Mouse (Mus musculus) midbrain, embryonic 12.5 days (tissue): ENCODE data around the gene Map4k2. TPM values are rescaled to one million over a fixed set of nuclear protein-coding genes. Genes with fewer than 3 reads are reported as not detected.

Source experiments
- ATAC-seq: fragments of 200-750 bp; cut with Nextera tagmentation; 2 replicates; pipeline ENCODE4 v1.8.0; 2017; ENCODE audit warnings: low read depth, moderate TSS enrichment, moderate library complexity; ENCODE audit not compliant: low FRiP score
- H3K27ac ChIP-seq: fragments of 300-500 bp; sonication (generic); replicated peaks from 2 replicates; pipeline ENCODE4 v1.5.1; 2016; ENCODE audit warnings: mild to moderate bottlenecking
- H3K27me3 ChIP-seq: fragments of 300-500 bp; sonication (generic); 2 replicates; pipeline ENCODE4 v1.6.1; 2016; ENCODE audit warnings: mild to moderate bottlenecking
- H3K36me3 ChIP-seq: fragments of 300-500 bp; sonication (generic); 2 replicates; pipeline ENCODE4 v1.6.1; 2016
- H3K4me1 ChIP-seq: fragments of 300-500 bp; sonication (generic); 2 replicates; pipeline ENCODE4 v1.6.1; 2016
- H3K4me2 ChIP-seq: fragments of 300-500 bp; sonication (generic); replicated peaks from 2 replicates; pipeline ENCODE4 v1.6.1; 2016; ENCODE audit warnings: mild to moderate bottlenecking, moderate library complexity
- H3K4me3 ChIP-seq: fragments of 300-500 bp; sonication (generic); 2 replicates; pipeline ENCODE4 v1.5.1; 2016; ENCODE audit warnings: mild to moderate bottlenecking
- H3K9ac ChIP-seq: fragments of 300-500 bp; sonication (generic); replicated peaks from 2 replicates; pipeline ENCODE4 v1.6.1; 2016; ENCODE audit warnings: mild to moderate bottlenecking, moderate library complexity
- H3K9me3 ChIP-seq: fragments of 300-500 bp; sonication (generic); 2 replicates; pipeline ENCODE4 v1.6.1; 2016; ENCODE audit warnings: mild to moderate bottlenecking
- WGBS: fragments of 180-500 bp; shearing (Covaris S2); methylation state at CpG from one replicate; pipeline ENCODE4 v1.1.7; 2016; 5-methylcytosine and 5-hydroxymethylcytosine counted together
- microRNA-seq: library from miRNA; unstranded; fragments of <30 nt; microRNA quantifications from one replicate; pipeline ENCODE4, GENCODE M21; 2017
- polyA plus RNA-seq: library from polyadenylated mRNA; unstranded; fragments of >200 nt; fragmentation: Nextera tagmentation; extraction: Ambion mirVana; gene quantifications from 2 replicates; pipeline ENCODE4 v1.2.1, GENCODE M21; 2016

The Map4k2 gene
- polyA plus RNA-seq, 1 experiment from 2014 or later: 14.7 TPM

- peak overlapping the region; percentile 69 for H3K4me3 ChIP-seq
- H3K27me3 ChIP-seq: peaks cover 59% of the 10 kb centered on the region
- no peak for ATAC-seq
- H3K4me2 ChIP-seq: peak overlapping the region; percentile 100
- H3K9me3 ChIP-seq: no peaks in the 10 kb centered on the region
- no peak overlapping the region for H3K27ac ChIP-seq
- 3% methylated on average over 29 of the region's 29 CpGs for WGBS
- peaks cover 42% of the 10 kb centered on the region for H3K4me1 ChIP-seq
- peak overlapping the region; percentile 81 for H3K9ac ChIP-seq
- no peaks in the 10 kb centered on the region for H3K36me3 ChIP-seq
These were observed 59.5 kb downstream of the Map4k2 start for GRCm38 (mm10) chr19:6400096-6401086.

- no peaks in the 10 kb centered on the region for H3K36me3 ChIP-seq
- peak overlapping the region; percentile 35 for H3K4me3 ChIP-seq
- 0 out of 2 replicates have a peak overlapping the region, but pooled peaks have one; percentile 28 for H3K9ac ChIP-seq
- ATAC-seq: no peak
- peaks cover 42% of the 10 kb centered on the region for H3K4me1 ChIP-seq
- H3K9me3 ChIP-seq: no peaks in the 10 kb centered on the region
- 2% methylated on average over 29 of the region's 32 CpGs for WGBS
- H3K27me3 ChIP-seq: peaks cover 60% of the 10 kb centered on the region
- no peak overlapping the region for H3K27ac ChIP-seq
- H3K4me2 ChIP-seq: peak overlapping the region; percentile 51
These were observed 60.3 kb downstream of the Map4k2 start for GRCm38 (mm10) chr19:6401131-6401815.

GRCm38 (mm10) chr19:6401951-6402350 is 61.0 kb downstream of the Map4k2 start:
- WGBS: 15% methylated on average over 9 of the region's 9 CpGs
- 0 out of 2 replicates have a peak overlapping the region, but pooled peaks have one; percentile 28 for H3K9ac ChIP-seq
- peaks cover 42% of the 10 kb centered on the region for H3K4me1 ChIP-seq
- H3K4me2 ChIP-seq: peak overlapping the region; percentile 51
- no peak overlapping the region for H3K27ac ChIP-seq
- H3K27me3 ChIP-seq: peaks cover 64% of the 10 kb centered on the region
- H3K36me3 ChIP-seq: no peaks in the 10 kb centered on the region
- ATAC-seq: no peak
- no peaks in the 10 kb centered on the region for H3K9me3 ChIP-seq
- H3K4me3 ChIP-seq: peak overlapping the region; percentile 35

GRCm38 (mm10) chr19:6403869-6404268 is 62.9 kb downstream of the Map4k2 start:
- peaks cover 60% of the 10 kb centered on the region for H3K27me3 ChIP-seq
- no peak overlapping the region for H3K27ac ChIP-seq
- H3K4me2 ChIP-seq: no peak overlapping the region
- WGBS: 83% methylated on average over 10 of the region's 10 CpGs
- no peak for ATAC-seq
- H3K36me3 ChIP-seq: no peaks in the 10 kb centered on the region
- no peaks in the 10 kb centered on the region for H3K9me3 ChIP-seq
- H3K4me3 ChIP-seq: no peak overlapping the region
- H3K9ac ChIP-seq: no peak overlapping the region
- peaks cover 34% of the 10 kb centered on the region for H3K4me1 ChIP-seq

Small RNAs within 50 kb of the gene (microRNA-seq; reads per million reads assigned to microRNA genes)
- not detected for gene Mir6989

Other genes with a start within 250 kb of the Map4k2 start
- gene AC131692.1, start 246.7 kb upstream of the Map4k2 start, polyA plus RNA-seq: 0.77 TPM in 1 of 2 replicates, not detected in the other
- 0.59 and 0.94 TPM in 2 replicates for gene Naaladl1, start 235.4 kb upstream of the Map4k2 start, polyA plus RNA-seq
- 49.7 and 50.8 TPM in 2 replicates for gene Sac3d1, start 222.5 kb upstream of the Map4k2 start, polyA plus RNA-seq
- gene Snx15, start 212.8 kb upstream of the Map4k2 start, polyA plus RNA-seq: 29.7 and 30.5 TPM in 2 replicates
- gene Batf2, start 200.2 kb upstream of the Map4k2 start, polyA plus RNA-seq: not detected in 2 replicates
- gene Arl2, start 199.6 kb upstream of the Map4k2 start, polyA plus RNA-seq: 90.9 and 96.1 TPM in 2 replicates
- gene Majin, start 156.7 kb upstream of the Map4k2 start, polyA plus RNA-seq: not detected in 2 replicates
- gene Gpha2, start 114.8 kb upstream of the Map4k2 start, polyA plus RNA-seq: 0.74 TPM in 1 of 2 replicates, not detected in the other
- 61.3 and 66.1 TPM in 2 replicates for gene Ppp2r5b, start 105.3 kb upstream of the Map4k2 start, polyA plus RNA-seq
- 13.6 and 14.2 TPM in 2 replicates for gene Atg2a, start 99.5 kb upstream of the Map4k2 start, polyA plus RNA-seq
- gene Ehd1, start 64.4 kb upstream of the Map4k2 start, polyA plus RNA-seq: 90.8 and 96.9 TPM in 2 replicates
- gene Cdc42bpg, start 34.7 kb upstream of the Map4k2 start, polyA plus RNA-seq: 0.29 and 0.37 TPM in 2 replicates
- 99.0 and 103 TPM in 2 replicates for gene Men1, start 6.2 kb upstream of the Map4k2 start, polyA plus RNA-seq
- 193 and 205 TPM in 2 replicates for gene Sf1, start 22.6 kb downstream of the Map4k2 start, polyA plus RNA-seq
- gene Pygm, start 43.3 kb downstream of the Map4k2 start, polyA plus RNA-seq: 2.3 and 2.7 TPM in 2 replicates
- gene Rasgrp2, start 58.2 kb downstream of the Map4k2 start, polyA plus RNA-seq: 21.5 and 21.6 TPM in 2 replicates
- gene Nrxn2, start 77.6 kb downstream of the Map4k2 start, polyA plus RNA-seq: 16.0 and 22.5 TPM in 2 replicates
- not detected in 2 replicates for gene Slc22a12, start 201.9 kb downstream of the Map4k2 start, polyA plus RNA-seq